Mouse (Mus musculus) heart, postnatal 0 days (tissue): ENCODE measurements around the gene Zar1l.

ENCODE experiments used
- CTCF ChIP-seq: IDR thresholded peaks from 2 replicates; pipeline ENCODE4 v1.5.1; 2016; ENCODE audit warnings: antibody characterized with exemption, control low read depth, low read depth
- EP300 ChIP-seq: IDR thresholded peaks from 2 replicates; pipeline ENCODE4 v1.6.1; 2016; ENCODE audit warnings: antibody characterized with exemption, low read depth

- TF ChIP-seq EP300 (no peak), CTCF (no peak)
These were observed 41.6 kb upstream of the Zar1l start for GRCm38 (mm10) chr5:150559519-150560103.
